Mouse (Mus musculus): ENCODE data around the gene Gipc2. TPM values are rescaled to one million over a fixed set of nuclear protein-coding genes. Genes with fewer than 3 reads are reported as not detected.
A peak's percentile ranks its signal among the peaks of the same experiment; 100 is the strongest.

The Gipc2 gene
- total and polyA plus RNA-seq, 2 experiments from 2014 or later = 12.8 to 13.0 TPM

DNA sequence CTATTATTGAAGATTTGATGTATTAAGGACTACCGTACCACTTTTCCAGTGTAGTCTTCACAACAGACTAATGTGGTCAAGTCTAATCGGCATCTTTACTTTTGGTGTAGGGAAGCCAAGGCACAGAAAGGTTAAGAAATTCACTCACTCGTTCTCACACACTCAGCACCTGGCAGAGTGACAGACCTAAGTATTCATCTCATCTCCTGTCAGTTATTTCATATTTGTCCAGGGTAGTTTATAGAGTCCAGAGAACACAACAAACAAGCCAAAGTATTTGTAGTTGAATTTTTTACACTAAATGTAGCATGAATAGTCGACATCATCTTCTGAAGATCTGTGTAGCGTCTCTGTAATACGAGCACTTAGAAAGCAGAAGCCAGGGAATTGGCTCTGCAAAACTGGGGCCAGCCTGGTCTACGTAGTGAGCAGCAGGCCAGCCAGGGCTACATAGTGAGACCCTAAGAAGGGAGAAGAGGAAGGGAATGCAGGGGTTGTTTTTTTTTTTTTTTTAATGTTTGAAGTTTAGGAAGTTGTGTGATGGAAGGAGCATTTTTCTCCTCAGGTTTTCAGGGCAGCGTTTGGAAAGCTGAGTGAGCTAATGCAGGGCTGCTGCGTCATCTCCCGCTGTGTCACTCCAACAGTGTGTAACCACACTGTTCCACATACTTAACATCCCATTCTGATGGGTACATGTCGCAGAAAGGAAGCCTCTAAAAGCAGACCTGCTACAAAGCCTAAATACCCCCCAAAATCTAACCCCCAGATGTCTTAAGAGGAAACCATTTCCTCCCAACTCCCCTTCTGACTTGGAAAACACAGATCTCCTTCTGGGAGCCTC, 44.6 kb downstream of the Gipc2 start:
- no peak for DNase-seq (ENCODE audit: low spot score)
- Histone ChIP-seq H3K27ac (ENCODE audit: low read depth, low read length) (no peak overlapping the region), H3K9me3 (ENCODE audit: low read length) (no peaks in the 10 kb centered on the region), H3K4me3 (ENCODE audit: low read depth, low read length) (no peak overlapping the region), H3K4me2 (ENCODE audit: low read depth, low read length, poor library complexity, severe bottlenecking) (no peak overlapping the region), H3K36me3 (ENCODE audit: insufficient read depth, low read length) (no peaks in the 10 kb centered on the region), H3K27me3 (ENCODE audit: insufficient read depth, low read length) (no peaks in the 10 kb centered on the region), H3K4me1 (ENCODE audit: insufficient read depth, low read length) (no peaks in the 10 kb centered on the region), H3K9ac (replicated peaks; ENCODE audit: low read length, poor library complexity, severe bottlenecking) (no peak overlapping the region)
- 84% methylated on average over 11 of the region's 11 CpGs for WGBS
- TF ChIP-seq CTCF (IDR thresholded peaks at IDR 0.05) = no peak
- no peak for ATAC-seq (ENCODE audit: low FRiP score)

DNA sequence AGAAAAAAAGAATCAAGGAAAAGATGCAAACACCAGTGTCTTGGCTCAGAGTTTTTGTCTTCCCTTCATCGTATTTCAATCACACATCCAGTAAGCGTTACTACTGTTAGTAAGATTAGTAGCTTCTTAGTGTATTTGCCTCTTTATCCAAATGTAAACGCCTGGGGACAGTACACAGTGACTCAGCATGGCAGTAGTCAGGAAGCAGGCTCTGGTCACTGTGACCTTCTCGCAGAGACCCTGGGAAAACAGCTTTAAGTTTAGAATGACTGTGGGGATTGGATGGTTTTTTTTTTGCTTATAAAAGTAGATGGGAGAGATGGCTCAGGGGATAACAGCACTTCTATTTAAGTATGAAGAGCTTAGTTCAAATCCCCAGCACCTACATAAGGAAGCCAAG, 46.0 kb downstream of the Gipc2 start:
- WGBS = 68% methylated on average over 4 of the region's 4 CpGs
- H3K27ac ChIP-seq (ENCODE audit: low read depth, low read length) = no peak overlapping the region
- H3K4me1 ChIP-seq (ENCODE audit: insufficient read depth, low read length) = no peaks in the 10 kb centered on the region
- no peak for TF ChIP-seq CTCF (IDR thresholded peaks at IDR 0.05)
- ATAC-seq (ENCODE audit: low FRiP score) = no peak
- H3K9me3 ChIP-seq (ENCODE audit: low read length) = no peaks in the 10 kb centered on the region
- H3K36me3 ChIP-seq (ENCODE audit: insufficient read depth, low read length) = no peaks in the 10 kb centered on the region
- H3K27me3 ChIP-seq (ENCODE audit: insufficient read depth, low read length) = no peaks in the 10 kb centered on the region
- H3K9ac ChIP-seq (replicated peaks; ENCODE audit: low read length, poor library complexity, severe bottlenecking) = no peak overlapping the region
- no peak overlapping the region for H3K4me2 ChIP-seq (ENCODE audit: low read depth, low read length, poor library complexity, severe bottlenecking)
- H3K4me3 ChIP-seq (ENCODE audit: low read depth, low read length) = no peak overlapping the region
- no peak for DNase-seq (ENCODE audit: low spot score)

DNA sequence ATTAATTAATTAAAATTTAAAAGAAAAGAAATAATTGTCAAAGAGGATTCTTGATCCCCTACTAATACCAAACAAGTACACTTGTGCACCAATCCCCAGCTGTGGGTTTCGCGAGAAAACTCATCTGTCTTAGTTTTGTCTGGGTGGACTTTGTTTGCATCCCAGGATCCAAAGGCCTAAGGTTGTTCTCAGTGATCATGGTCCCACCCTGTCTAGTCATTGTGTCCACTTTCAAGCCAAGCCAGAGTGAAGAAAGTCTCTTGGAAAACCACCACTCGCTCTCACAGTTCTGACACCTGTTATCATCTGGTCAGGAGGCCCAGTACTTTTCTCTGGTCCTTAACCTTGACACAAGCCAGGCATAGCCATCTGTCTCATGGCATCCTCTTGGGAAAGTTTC, 48.1 kb downstream of the Gipc2 start:
- Histone ChIP-seq H3K9me3 (ENCODE audit: low read length) (no peaks in the 10 kb centered on the region), H3K27me3 (ENCODE audit: insufficient read depth, low read length) (no peaks in the 10 kb centered on the region), H3K4me2 (ENCODE audit: low read depth, low read length, poor library complexity, severe bottlenecking) (no peak overlapping the region), H3K4me1 (ENCODE audit: insufficient read depth, low read length) (no peaks in the 10 kb centered on the region), H3K9ac (replicated peaks; ENCODE audit: low read length, poor library complexity, severe bottlenecking) (no peak overlapping the region), H3K36me3 (ENCODE audit: insufficient read depth, low read length) (no peaks in the 10 kb centered on the region), H3K27ac (ENCODE audit: low read depth, low read length) (no peak overlapping the region), H3K4me3 (ENCODE audit: low read depth, low read length) (no peak overlapping the region)
- DNase-seq (ENCODE audit: low spot score) (no peak), ATAC-seq (ENCODE audit: low FRiP score) (no peak)
- no peak for TF ChIP-seq CTCF (IDR thresholded peaks at IDR 0.05)
- WGBS = 95% methylated on average over 3 of the region's 3 CpGs

- Histone ChIP-seq H3K4me2 (ENCODE audit: low read depth, low read length, poor library complexity, severe bottlenecking) (no peak overlapping the region), H3K27ac (ENCODE audit: low read depth, low read length) (no peak overlapping the region), H3K9ac (replicated peaks; ENCODE audit: low read length, poor library complexity, severe bottlenecking) (no peak overlapping the region), H3K27me3 (ENCODE audit: insufficient read depth, low read length) (no peaks in the 10 kb centered on the region), H3K9me3 (ENCODE audit: low read length) (no peaks in the 10 kb centered on the region), H3K4me1 (ENCODE audit: insufficient read depth, low read length) (no peaks in the 10 kb centered on the region), H3K36me3 (ENCODE audit: insufficient read depth, low read length) (no peaks in the 10 kb centered on the region), H3K4me3 (ENCODE audit: low read depth, low read length) (no peak overlapping the region)
- ATAC-seq (ENCODE audit: low FRiP score) (no peak), DNase-seq (ENCODE audit: low spot score) (no peak)
- TF ChIP-seq CTCF (IDR thresholded peaks at IDR 0.05) = no peak
- 96% methylated on average over 3 of the region's 3 CpGs for WGBS
Observed at GRCm38 (mm10) chr3:152116140-152116539, 49.9 kb downstream of the Gipc2 start.

DNA sequence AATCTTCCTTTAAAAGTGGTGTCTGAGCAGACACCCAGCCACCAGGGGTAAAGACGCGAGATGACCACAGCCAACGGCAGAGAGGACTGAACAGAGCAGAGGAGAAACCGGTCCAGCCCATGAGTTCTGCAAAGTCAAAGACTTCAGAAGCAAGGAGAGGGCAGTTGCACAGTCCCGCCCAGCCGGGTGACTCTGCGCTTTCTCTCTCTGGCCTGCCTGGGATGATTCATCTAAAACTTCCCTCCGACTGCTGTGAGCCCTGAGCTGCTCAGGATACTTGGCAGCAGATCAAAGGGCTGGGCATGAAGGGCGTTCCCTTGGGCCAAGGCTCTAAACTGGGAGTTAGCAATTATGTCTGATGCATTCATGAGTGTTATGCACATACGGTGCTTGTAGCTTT, 51.2 kb downstream of the Gipc2 start:
- 39% methylated on average over 10 of the region's 10 CpGs for WGBS
- H3K4me1 ChIP-seq (ENCODE audit: insufficient read depth, low read length) = no peaks in the 10 kb centered on the region
- DNase-seq (ENCODE audit: low spot score) = peak; percentile 74
- H3K27me3 ChIP-seq (ENCODE audit: insufficient read depth, low read length) = no peaks in the 10 kb centered on the region
- no peaks in the 10 kb centered on the region for H3K36me3 ChIP-seq (ENCODE audit: insufficient read depth, low read length)
- H3K9ac ChIP-seq (replicated peaks; ENCODE audit: low read length, poor library complexity, severe bottlenecking) = no peak overlapping the region
- H3K27ac ChIP-seq (ENCODE audit: low read depth, low read length) = no peak overlapping the region
- no peak overlapping the region for H3K4me3 ChIP-seq (ENCODE audit: low read depth, low read length)
- H3K9me3 ChIP-seq (ENCODE audit: low read length) = no peaks in the 10 kb centered on the region
- H3K4me2 ChIP-seq (ENCODE audit: low read depth, low read length, poor library complexity, severe bottlenecking) = no peak overlapping the region
- TF ChIP-seq CTCF (IDR thresholded peaks at IDR 0.05) = no peak
- 0 out of 2 replicates have a peak, but pooled peaks have one; percentile 9 for ATAC-seq (ENCODE audit: low FRiP score)

- Histone ChIP-seq H3K4me3 (ENCODE audit: low read depth, low read length) (no peak overlapping the region), H3K36me3 (ENCODE audit: insufficient read depth, low read length) (no peaks in the 10 kb centered on the region), H3K27me3 (ENCODE audit: insufficient read depth, low read length) (no peaks in the 10 kb centered on the region), H3K27ac (ENCODE audit: low read depth, low read length) (no peak overlapping the region), H3K4me1 (ENCODE audit: insufficient read depth, low read length) (no peaks in the 10 kb centered on the region), H3K9ac (replicated peaks; ENCODE audit: low read length, poor library complexity, severe bottlenecking) (no peak overlapping the region), H3K4me2 (ENCODE audit: low read depth, low read length, poor library complexity, severe bottlenecking) (no peak overlapping the region), H3K9me3 (ENCODE audit: low read length) (no peaks in the 10 kb centered on the region)
- DNase-seq (ENCODE audit: low spot score) = no peak
- no peak for TF ChIP-seq CTCF (IDR thresholded peaks at IDR 0.05)
- ATAC-seq (ENCODE audit: low FRiP score) = no peak
- 74% methylated on average over 4 of the region's 4 CpGs for WGBS
Observed at GRCm38 (mm10) chr3:152114222-152114621, 51.8 kb downstream of the Gipc2 start.

Data from midbrain, postnatal 0 days (tissue).